In genomic region chr10:108352944-108353343, GRCm38 (mm10) we compare ENCODE assay signal across 24 mouse cellular contexts.
"Had no signal": no experiment of that assay in that cellular context is flagged by ENCODE, and none has a peak within 500 bp of the region (broad histone marks: within the 10 kb centered on the region; RNA-seq: fewer than 3 reads in every experiment).

No protein-coding gene starts in this region.

- H3K4me1 ChIP-seq: liver, embryonic 13.5 days; liver, embryonic 15.5 days had no signal

- H3K4me2 ChIP-seq: heart, embryonic 11.5 days; heart, embryonic 13.5 days; heart, embryonic 15.5 days; hindbrain, embryonic 13.5 days; hindbrain, embryonic 15.5 days; limb, embryonic 12.5 days; liver, embryonic 11.5 days; liver, embryonic 13.5 days; liver, embryonic 15.5 days had no signal

- H3K27me3 ChIP-seq: heart, embryonic 13.5 days; heart, embryonic 15.5 days; hindbrain, embryonic 13.5 days; hindbrain, embryonic 15.5 days; limb, embryonic 12.5 days; liver, embryonic 13.5 days; liver, embryonic 15.5 days had no signal

- H3K4me3 ChIP-seq: heart, embryonic 13.5 days; heart, embryonic 15.5 days; hindbrain, embryonic 13.5 days; hindbrain, embryonic 15.5 days; limb, embryonic 12.5 days; liver, embryonic 13.5 days; liver, embryonic 15.5 days had no signal

- H3K9ac ChIP-seq: heart, embryonic 13.5 days; heart, embryonic 15.5 days; hindbrain, embryonic 13.5 days; hindbrain, embryonic 15.5 days; limb, embryonic 12.5 days; liver, embryonic 13.5 days; liver, embryonic 15.5 days; liver, postnatal 0 days had no signal

- H3K9me3 ChIP-seq: heart, embryonic 13.5 days; heart, embryonic 15.5 days; hindbrain, embryonic 13.5 days; hindbrain, embryonic 15.5 days; limb, embryonic 12.5 days; liver, embryonic 15.5 days had no signal

- ATAC-seq: hindbrain, postnatal 0 days; liver, postnatal 0 days had no signal

- H3K36me3 ChIP-seq: heart, embryonic 15.5 days; hindbrain, embryonic 13.5 days; hindbrain, embryonic 15.5 days; limb, embryonic 12.5 days; liver, embryonic 15.5 days had no signal

- H3K27ac ChIP-seq: heart, embryonic 13.5 days; heart, embryonic 15.5 days; hindbrain, embryonic 13.5 days; hindbrain, embryonic 15.5 days; hindbrain, postnatal 0 days; limb, embryonic 12.5 days; liver, embryonic 13.5 days; liver, embryonic 15.5 days had no signal

- DNase-seq: gastrocnemius, postnatal 14 days; gastrocnemius, postnatal 36 days; heart, adult 11 months; heart, postnatal 14 days; heart, postnatal 36 days; kidney, adult 18-20 months; kidney, adult 8-10 months; kidney, postnatal 10 days; kidney, postnatal 4 days; layer of hippocampus, adult 9-11 months; layer of hippocampus, postnatal 36 days; left cerebral cortex, postnatal 4 days; liver; liver, embryonic 13.5 days; liver, postnatal 0 days had no signal
